Mouse (Mus musculus) lung, embryonic 14.5 days (tissue): ENCODE measurements around the gene 1700092M07Rik. TPM values are rescaled to one million over a fixed set of nuclear protein-coding genes. Genes with fewer than 3 reads are reported as not detected.

Source experiments
- ATAC-seq: fragments of 200-750 bp; cut with Nextera tagmentation; 2 replicates; pipeline ENCODE4 v1.8.0; 2017; ENCODE audit warnings: mild to moderate bottlenecking, moderate TSS enrichment, moderate library complexity; ENCODE audit not compliant: insufficient read depth
- DNase-seq: peaks from one replicate; pipeline ENCODE4 v3.0.0-alpha.2; 2015
- H3K27ac ChIP-seq: fragments of 300-500 bp; sonication (generic); 2 replicates; pipeline ENCODE4 v1.5.1; 2014; ENCODE audit warnings: low read depth, mild to moderate bottlenecking, moderate library complexity
- H3K27me3 ChIP-seq: fragments of 300-500 bp; sonication (generic); 2 replicates; pipeline ENCODE4 v1.6.1; 2014; ENCODE audit warnings: low read length, control low read depth; ENCODE audit not compliant: insufficient read depth
- H3K36me3 ChIP-seq: fragments of 300-500 bp; sonication (generic); 2 replicates; pipeline ENCODE4 v1.6.1; 2014; ENCODE audit warnings: control low read depth; ENCODE audit not compliant: insufficient read depth
- H3K4me1 ChIP-seq: fragments of 300-500 bp; sonication (generic); 2 replicates; pipeline ENCODE4 v1.6.1; 2014; ENCODE audit warnings: antibody characterized with exemption, control low read depth; ENCODE audit not compliant: insufficient read depth
- H3K4me2 ChIP-seq: fragments of 300-500 bp; sonication (generic); 2 replicates; pipeline ENCODE4 v1.6.1; 2014; ENCODE audit warnings: mild to moderate bottlenecking
- H3K4me3 ChIP-seq: fragments of 300-500 bp; sonication (generic); 2 replicates; pipeline ENCODE4 v1.5.1; 2014; ENCODE audit warnings: low read depth, low read length
- H3K9ac ChIP-seq: fragments of 300-500 bp; sonication (generic); 2 replicates; pipeline ENCODE4 v1.6.1; 2014
- H3K9me3 ChIP-seq: fragments of 300-500 bp; sonication (generic); 2 replicates; pipeline ENCODE4 v1.6.1; 2016; ENCODE audit warnings: low read depth, low read length, control low read depth
- CTCF ChIP-seq: IDR thresholded peaks from 2 replicates; pipeline ENCODE4 v1.5.1; 2016; ENCODE audit warnings: antibody characterized with exemption, low read depth
- WGBS: fragments of 180-500 bp; shearing (Covaris S2); extraction: QIAGEN DNeasy Blood & Tissue Kit; methylation state at CpG from one replicate; pipeline ENCODE4 v1.1.7; 2014; 5-methylcytosine and 5-hydroxymethylcytosine counted together
- microRNA-seq: library from miRNA; unstranded; fragments of <30 nt; microRNA quantifications from one replicate; pipeline ENCODE4, GENCODE M21; 2016; ENCODE audit warnings: borderline number of aligned reads
- polyA plus RNA-seq: library from polyadenylated mRNA; unstranded; fragments of >200 nt; fragmentation: Nextera tagmentation; extraction: Ambion mirVana; gene quantifications from 2 replicates; pipeline ENCODE4 v1.2.1, GENCODE M21; 2014

Gene 1700092M07Rik
- polyA plus RNA-seq, 1 experiment from 2014 or later: 2.3 TPM

GRCm38 (mm10) chr19:8786008-8786781, 45.7 kb downstream of the 1700092M07Rik start, which contains the start of gene Taf6l:
Gene Taf6l (minus strand): TSS chr19:8786417.
- Histone ChIP-seq H3K4me1 (peaks cover 3% of the 10 kb centered on the region; the same call in 1 of the 2 replicates), H3K9ac (peak within 1 kb of the TSS; percentile 66), H3K9me3 (no peaks in the 10 kb centered on the region), H3K36me3 (peaks cover 26% of the 10 kb centered on the region), H3K27me3 (no peaks in the 10 kb centered on the region), H3K27ac (peak within 1 kb of the TSS; percentile 70), H3K4me3 (peak within 1 kb of the TSS; percentile 65), H3K4me2 (peak within 1 kb of the TSS; percentile 84)
- DNase-seq (peak; percentile 97), ATAC-seq (peak; percentile 100)
- peak; percentile 48 for TF ChIP-seq CTCF
- under 1% methylated on average over 32 of the region's 32 CpGs for WGBS

GRCm38 (mm10) chr19:8788521-8788920, 48.0 kb downstream of the 1700092M07Rik start:
- Histone ChIP-seq H3K4me2 (no peak overlapping the region), H3K4me3 (no peak overlapping the region), H3K4me1 (peaks cover 3% of the 10 kb centered on the region; the same call in 1 of the 2 replicates), H3K36me3 (peaks cover 18% of the 10 kb centered on the region), H3K9ac (no peak overlapping the region), H3K27ac (no peak overlapping the region), H3K27me3 (no peaks in the 10 kb centered on the region), H3K9me3 (no peaks in the 10 kb centered on the region)
- DNase-seq (peak; percentile 21), ATAC-seq (no peak)
- WGBS: 22% methylated on average over 3 of the region's 3 CpGs
- no peak for TF ChIP-seq CTCF

GRCm38 (mm10) chr19:8789171-8789570, 48.7 kb downstream of the 1700092M07Rik start:
- DNase-seq (no peak), ATAC-seq (no peak)
- Histone ChIP-seq H3K4me3 (no peak overlapping the region), H3K27ac (no peak overlapping the region), H3K4me2 (no peak overlapping the region), H3K36me3 (peaks cover 21% of the 10 kb centered on the region), H3K9me3 (no peaks in the 10 kb centered on the region), H3K9ac (no peak overlapping the region), H3K4me1 (peaks cover 3% of the 10 kb centered on the region; the same call in 1 of the 2 replicates), H3K27me3 (no peaks in the 10 kb centered on the region)
- 51% methylated on average over 1 of the region's 1 CpGs for WGBS
- no peak for TF ChIP-seq CTCF

- no peak overlapping the region for H3K4me3 ChIP-seq
- peaks cover 3% of the 10 kb centered on the region; the same call in 1 of the 2 replicates for H3K4me1 ChIP-seq
- peaks cover 31% of the 10 kb centered on the region for H3K36me3 ChIP-seq
- no peaks in the 10 kb centered on the region for H3K9me3 ChIP-seq
- no peak overlapping the region for H3K27ac ChIP-seq
- DNase-seq (no peak), ATAC-seq (no peak)
- H3K4me2 ChIP-seq: no peak overlapping the region
- H3K27me3 ChIP-seq: no peaks in the 10 kb centered on the region
- H3K9ac ChIP-seq: no peak overlapping the region
- 71% methylated on average over 7 of the region's 7 CpGs for WGBS
- no peak for TF ChIP-seq CTCF
Measured at GRCm38 (mm10) chr19:8790171-8790570, 49.7 kb downstream of the 1700092M07Rik start.

Small RNA genes within 50 kb of the gene (microRNA-seq; reads per million reads assigned to microRNA genes)
- not detected for gene Mir6992

Other genes with a start within 250 kb of the 1700092M07Rik start
- not detected in 2 replicates for gene Slc22a8, start 149.5 kb upstream of the 1700092M07Rik start, polyA plus RNA-seq
- not detected in 2 replicates for gene Slc22a6, start 122.7 kb upstream of the 1700092M07Rik start, polyA plus RNA-seq
- 0.05 and 0.08 TPM in 2 replicates for gene Chrm1, start 76.9 kb upstream of the 1700092M07Rik start, polyA plus RNA-seq
- gene Slc3a2, start 17.3 kb upstream of the 1700092M07Rik start, polyA plus RNA-seq: 85.0 and 89.1 TPM in 2 replicates
- 83.4 and 88.0 TPM in 2 replicates for gene Wdr74, start 4.9 kb upstream of the 1700092M07Rik start, polyA plus RNA-seq
- 122 and 126 TPM in 2 replicates for gene Stx5a, start 695 bp downstream of the 1700092M07Rik start, polyA plus RNA-seq
- 195 and 197 TPM in 2 replicates for gene Nxf1, start 16.4 kb downstream of the 1700092M07Rik start, polyA plus RNA-seq
- 166 and 207 TPM in 2 replicates for gene Tmem223, start 30.3 kb downstream of the 1700092M07Rik start, polyA plus RNA-seq
- gene Tmem179b, start 33.7 kb downstream of the 1700092M07Rik start, polyA plus RNA-seq: 67.7 and 72.3 TPM in 2 replicates
- 21.5 and 24.7 TPM in 2 replicates for gene Taf6l, start 45.7 kb downstream of the 1700092M07Rik start, polyA plus RNA-seq
- 162 and 163 TPM in 2 replicates for gene Polr2g, start 57.9 kb downstream of the 1700092M07Rik start, polyA plus RNA-seq
- gene Zbtb3, start 61.8 kb downstream of the 1700092M07Rik start, polyA plus RNA-seq: 6.1 and 6.6 TPM in 2 replicates
- 53.7 and 55.7 TPM in 2 replicates for gene Ttc9c, start 78.6 kb downstream of the 1700092M07Rik start, polyA plus RNA-seq
- 7.9 and 8.3 TPM in 2 replicates for gene Hnrnpul2, start 79.3 kb downstream of the 1700092M07Rik start, polyA plus RNA-seq
- not detected in 2 replicates for gene AC129217.1, start 89.1 kb downstream of the 1700092M07Rik start, polyA plus RNA-seq
- 38.4 and 42.5 TPM in 2 replicates for gene Bscl2, start 96.7 kb downstream of the 1700092M07Rik start, polyA plus RNA-seq
- 1.2 and 2.1 TPM in 2 replicates for gene Gng3, start 98.5 kb downstream of the 1700092M07Rik start, polyA plus RNA-seq
- 0.83 and 0.96 TPM in 2 replicates for gene Lrrn4cl, start 110.0 kb downstream of the 1700092M07Rik start, polyA plus RNA-seq
- gene Ubxn1, start 130.8 kb downstream of the 1700092M07Rik start, polyA plus RNA-seq: 149 and 152 TPM in 2 replicates
- gene Uqcc3, start 140.2 kb downstream of the 1700092M07Rik start, polyA plus RNA-seq: 51.9 and 53.9 TPM in 2 replicates
- gene Lbhd1, start 143.0 kb downstream of the 1700092M07Rik start, polyA plus RNA-seq: 72.1 and 78.8 TPM in 2 replicates
- gene Gm49403, start 143.2 kb downstream of the 1700092M07Rik start, polyA plus RNA-seq: not detected in 2 replicates
- gene 1810009A15Rik, start 148.1 kb downstream of the 1700092M07Rik start, polyA plus RNA-seq: 92.0 and 93.3 TPM in 2 replicates
- 0.37 TPM in 1 of 2 replicates, not detected in the other for gene Gm49416, start 148.2 kb downstream of the 1700092M07Rik start, polyA plus RNA-seq
- gene Ints5, start 152.3 kb downstream of the 1700092M07Rik start, polyA plus RNA-seq: 43.1 and 46.5 TPM in 2 replicates
- gene Ganab, start 157.4 kb downstream of the 1700092M07Rik start, polyA plus RNA-seq: 112 and 121 TPM in 2 replicates
- 34.5 and 37.8 TPM in 2 replicates for gene B3gat3, start 179.7 kb downstream of the 1700092M07Rik start, polyA plus RNA-seq
- 0.73 and 1.3 TPM in 2 replicates for gene Rom1, start 188.6 kb downstream of the 1700092M07Rik start, polyA plus RNA-seq
- gene Eml3, start 188.8 kb downstream of the 1700092M07Rik start, polyA plus RNA-seq: 19.0 and 19.5 TPM in 2 replicates
- gene Mta2, start 201.2 kb downstream of the 1700092M07Rik start, polyA plus RNA-seq: 44.0 and 52.1 TPM in 2 replicates
- gene Tut1, start 213.1 kb downstream of the 1700092M07Rik start, polyA plus RNA-seq: 27.4 and 28.4 TPM in 2 replicates
- gene Eef1g, start 226.3 kb downstream of the 1700092M07Rik start, polyA plus RNA-seq: 480 and 516 TPM in 2 replicates
- gene Ahnak, start 248.6 kb downstream of the 1700092M07Rik start, polyA plus RNA-seq: 14.9 and 15.8 TPM in 2 replicates